Mouse (Mus musculus): ENCODE results near the gene Mfsd14a. TPM values are rescaled to one million over a fixed set of nuclear protein-coding genes. Genes with fewer than 3 reads are reported as not detected.
"Not testable (repeated sequence)": the region's sequence is repeated elsewhere in the genome, so short reads cannot be mapped to it uniquely, and the experiment has no call there.

Gene Mfsd14a
- polyA plus RNA-seq, 1 experiment: 13.3 TPM

DNA sequence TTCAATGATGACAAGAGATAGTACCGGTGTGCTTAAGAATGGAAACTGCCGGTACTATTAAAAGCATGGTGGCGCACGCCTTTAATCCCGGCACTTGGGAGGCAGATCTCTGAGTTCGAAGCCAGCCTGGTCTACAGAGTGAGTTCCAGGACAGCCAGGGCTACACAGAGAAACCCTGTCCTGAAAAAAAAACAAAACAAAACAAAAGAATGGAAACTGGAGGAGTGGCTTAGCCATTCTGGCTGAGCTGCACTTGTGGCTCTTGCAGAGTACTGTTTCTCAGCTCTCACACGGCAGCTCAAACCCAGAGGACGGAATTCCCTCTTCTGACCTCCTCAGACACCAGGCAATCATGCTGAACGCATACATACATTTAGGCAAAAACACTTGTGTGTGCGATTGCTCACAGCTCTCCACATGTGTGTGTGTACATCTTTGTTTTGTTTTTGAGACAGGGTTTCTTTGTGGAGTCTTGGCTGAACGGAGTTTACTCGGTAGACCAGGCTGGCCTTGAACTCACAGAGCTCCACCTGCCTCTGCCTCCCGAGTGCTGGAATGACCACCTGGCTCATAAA lies 2.5 kb downstream of the Mfsd14a start:
- Histone ChIP-seq H3K79me3 (ENCODE audit: low read depth) (peaks cover 72% of the 10 kb centered on the region), H3ac (ENCODE audit: control insufficient read depth, insufficient read length, low read depth) (no peak overlapping the region), H3K36me3 (ENCODE audit: control insufficient read depth, insufficient read depth) (peaks cover 5% of the 10 kb centered on the region), H3K79me2 (ENCODE audit: control insufficient read depth, insufficient read depth) (peaks cover 74% of the 10 kb centered on the region), H3K27me3 (ENCODE audit: control insufficient read depth, insufficient read depth, insufficient read length) (no peaks in the 10 kb centered on the region), H3K4me3 (ENCODE audit: insufficient read depth, poor library complexity, severe bottlenecking) (no peak overlapping the region)
- TF ChIP-seq CEBPB (IDR thresholded peaks at IDR 0.05; ENCODE audit: low read depth) (no peak), CTCF (IDR thresholded peaks at IDR 0.05; ENCODE audit: control insufficient read depth, insufficient read depth, insufficient read length) (no peak), MAX (IDR thresholded peaks at IDR 0.05) (no peak), USF1 (IDR thresholded peaks at IDR 0.05; ENCODE audit: low read depth) (no peak), FOSL1 (IDR thresholded peaks at IDR 0.05; ENCODE audit: insufficient read depth, low read length, poor library complexity, severe bottlenecking) (no peak), MYOG (IDR thresholded peaks at IDR 0.05; ENCODE audit: control insufficient read depth, extremely low read depth, insufficient read length) (no peak), MYOD1 (IDR thresholded peaks at IDR 0.05; ENCODE audit: control insufficient read depth, insufficient read length, low read depth) (no peak)

GRCm38 (mm10) chr3:116658928-116659565 lies 3.4 kb downstream of the Mfsd14a start:
- no peak overlapping the region for H3K4me3 ChIP-seq (ENCODE audit: insufficient read depth, poor library complexity, severe bottlenecking)
- TF ChIP-seq MYOD1 (IDR thresholded peaks at IDR 0.05; ENCODE audit: control insufficient read depth, insufficient read length, low read depth): no peak
- no peak for TF ChIP-seq FOSL1 (IDR thresholded peaks at IDR 0.05; ENCODE audit: insufficient read depth, low read length, poor library complexity, severe bottlenecking)
- no peak for TF ChIP-seq USF1 (IDR thresholded peaks at IDR 0.05; ENCODE audit: low read depth)
- TF ChIP-seq MAX (IDR thresholded peaks at IDR 0.05): no peak
- TF ChIP-seq MYOG (IDR thresholded peaks at IDR 0.05; ENCODE audit: control insufficient read depth, extremely low read depth, insufficient read length): no peak
- TF ChIP-seq CTCF (IDR thresholded peaks at IDR 0.05; ENCODE audit: control insufficient read depth, insufficient read depth, insufficient read length): no peak
- TF ChIP-seq CEBPB (IDR thresholded peaks at IDR 0.05; ENCODE audit: low read depth): no peak
- peaks cover 83% of the 10 kb centered on the region for H3K79me2 ChIP-seq (ENCODE audit: control insufficient read depth, insufficient read depth)

GRCm38 (mm10) chr3:116656184-116656965 lies 6.1 kb downstream of the Mfsd14a start:
- H3K4me3 ChIP-seq (ENCODE audit: insufficient read depth, poor library complexity, severe bottlenecking): no peak overlapping the region
- H3K36me3 ChIP-seq (ENCODE audit: control insufficient read depth, insufficient read depth): peaks cover 6% of the 10 kb centered on the region
- peaks cover 93% of the 10 kb centered on the region for H3K79me3 ChIP-seq (ENCODE audit: low read depth)
- no peak for TF ChIP-seq MYOD1 (IDR thresholded peaks at IDR 0.05; ENCODE audit: control insufficient read depth, insufficient read length, low read depth)
- TF ChIP-seq MYOG (IDR thresholded peaks at IDR 0.05; ENCODE audit: control insufficient read depth, extremely low read depth, insufficient read length): no peak
- TF ChIP-seq FOSL1 (IDR thresholded peaks at IDR 0.05; ENCODE audit: insufficient read depth, low read length, poor library complexity, severe bottlenecking): no peak
- no peak for TF ChIP-seq CTCF (IDR thresholded peaks at IDR 0.05; ENCODE audit: control insufficient read depth, insufficient read depth, insufficient read length)
- no peaks in the 10 kb centered on the region for H3K27me3 ChIP-seq (ENCODE audit: control insufficient read depth, insufficient read depth, insufficient read length)
- H3K79me2 ChIP-seq (ENCODE audit: control insufficient read depth, insufficient read depth): peaks cover 100% of the 10 kb centered on the region
- H3ac ChIP-seq (ENCODE audit: control insufficient read depth, insufficient read length, low read depth): no peak overlapping the region

More at GRCm38 (mm10) chr3:116658928-116659565, 3.4 kb downstream of the Mfsd14a start:
- Histone ChIP-seq H3ac (ENCODE audit: control insufficient read depth, insufficient read length, low read depth) (no peak overlapping the region), H3K27me3 (ENCODE audit: control insufficient read depth, insufficient read depth, insufficient read length) (no peaks in the 10 kb centered on the region), H3K36me3 (ENCODE audit: control insufficient read depth, insufficient read depth) (peaks cover 5% of the 10 kb centered on the region), H3K79me3 (ENCODE audit: low read depth) (peaks cover 78% of the 10 kb centered on the region)

DNA sequence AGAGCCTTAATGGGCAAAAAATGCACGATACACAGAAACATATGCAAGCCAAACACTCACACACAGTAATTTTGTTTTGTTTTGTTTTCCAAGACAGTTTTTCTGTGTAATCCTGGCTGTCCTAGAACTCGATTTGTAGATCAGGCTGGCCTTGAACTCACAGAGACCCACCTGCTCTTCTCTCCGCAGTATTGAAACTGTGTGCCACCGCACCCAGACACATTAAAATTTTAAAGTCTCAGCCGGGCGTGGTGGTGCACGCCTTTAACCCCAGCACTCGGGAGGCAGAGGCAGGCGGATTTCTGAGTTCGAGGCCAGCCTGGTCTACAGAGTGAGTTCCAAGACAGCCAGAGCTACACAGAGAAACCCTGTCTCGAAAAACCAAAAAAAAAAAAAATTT lies 8.4 kb downstream of the Mfsd14a start:
- Histone ChIP-seq H3K79me3 (ENCODE audit: low read depth) (peaks cover 88% of the 10 kb centered on the region), H3K36me3 (ENCODE audit: control insufficient read depth, insufficient read depth) (peaks cover 19% of the 10 kb centered on the region), H3K79me2 (ENCODE audit: control insufficient read depth, insufficient read depth) (peaks cover 100% of the 10 kb centered on the region)
- not testable (repeated sequence) for H3K27me3 ChIP-seq (ENCODE audit: control insufficient read depth, insufficient read depth, insufficient read length); H3ac ChIP-seq (ENCODE audit: control insufficient read depth, insufficient read length, low read depth); H3K4me3 ChIP-seq (ENCODE audit: insufficient read depth, poor library complexity, severe bottlenecking)

- H3ac ChIP-seq (ENCODE audit: control insufficient read depth, insufficient read length, low read depth): no peak overlapping the region
- no peak for TF ChIP-seq FOSL1 (IDR thresholded peaks at IDR 0.05; ENCODE audit: insufficient read depth, low read length, poor library complexity, severe bottlenecking)
- no peak for TF ChIP-seq CTCF (IDR thresholded peaks at IDR 0.05; ENCODE audit: control insufficient read depth, insufficient read depth, insufficient read length)
- no peak for TF ChIP-seq MYOG (IDR thresholded peaks at IDR 0.05; ENCODE audit: control insufficient read depth, extremely low read depth, insufficient read length)
- no peak for TF ChIP-seq USF1 (IDR thresholded peaks at IDR 0.05; ENCODE audit: low read depth)
- no peak for TF ChIP-seq MYOD1 (IDR thresholded peaks at IDR 0.05; ENCODE audit: control insufficient read depth, insufficient read length, low read depth)
- TF ChIP-seq CEBPB (IDR thresholded peaks at IDR 0.05; ENCODE audit: low read depth): no peak
- TF ChIP-seq MAX (IDR thresholded peaks at IDR 0.05): no peak
- no peak overlapping the region for H3K4me3 ChIP-seq (ENCODE audit: insufficient read depth, poor library complexity, severe bottlenecking)
- peaks cover 81% of the 10 kb centered on the region for H3K79me3 ChIP-seq (ENCODE audit: low read depth)
- H3K27me3 ChIP-seq (ENCODE audit: control insufficient read depth, insufficient read depth, insufficient read length): no peaks in the 10 kb centered on the region
- peaks cover 19% of the 10 kb centered on the region for H3K36me3 ChIP-seq (ENCODE audit: control insufficient read depth, insufficient read depth)
- peaks cover 99% of the 10 kb centered on the region for H3K79me2 ChIP-seq (ENCODE audit: control insufficient read depth, insufficient read depth)
Observed at GRCm38 (mm10) chr3:116653278-116653945, 9.1 kb downstream of the Mfsd14a start.
